Mouse (Mus musculus) ovary, postnatal 10 days (tissue): ENCODE results near the gene Nr5a2.

Experiments
- DNase-seq: peaks from one replicate; pipeline ENCODE4 v3.0.0; 2022; ENCODE audit warnings: low spot score

The Nr5a2 gene

GRCm38 (mm10) chr1:136910144-136910543 lies 50.1 kb downstream of the Nr5a2 start:
- DNase-seq = no peak

GRCm38 (mm10) chr1:136909494-136910037 lies 50.7 kb downstream of the Nr5a2 start:
- DNase-seq = no peak

- no peak for DNase-seq
These were observed 62.1 kb downstream of the Nr5a2 start for GRCm38 (mm10) chr1:136898130-136898529.

- no peak for DNase-seq
These were observed 63.9 kb downstream of the Nr5a2 start for GRCm38 (mm10) chr1:136896351-136896750.

GRCm38 (mm10) chr1:136895877-136896276 lies 64.4 kb downstream of the Nr5a2 start:
- no peak for DNase-seq

- DNase-seq = no peak
These were observed 65.5 kb downstream of the Nr5a2 start for GRCm38 (mm10) chr1:136894753-136895152.

- no peak for DNase-seq
These were observed 67.1 kb downstream of the Nr5a2 start for GRCm38 (mm10) chr1:136893162-136893561.

GRCm38 (mm10) chr1:136890439-136890838 lies 69.8 kb downstream of the Nr5a2 start:
- no peak for DNase-seq

GRCm38 (mm10) chr1:136888704-136889103 lies 71.5 kb downstream of the Nr5a2 start:
- DNase-seq = no peak

- DNase-seq = no peak
These were observed 73.6 kb downstream of the Nr5a2 start for GRCm38 (mm10) chr1:136886678-136887077.

GRCm38 (mm10) chr1:136883458-136884174 lies 76.6 kb downstream of the Nr5a2 start:
- no peak for DNase-seq

GRCm38 (mm10) chr1:136880260-136880659 lies 80.0 kb downstream of the Nr5a2 start:
- no peak for DNase-seq

GRCm38 (mm10) chr1:136875006-136875405 lies 85.2 kb downstream of the Nr5a2 start:
- no peak for DNase-seq

GRCm38 (mm10) chr1:136868955-136869354 lies 91.3 kb downstream of the Nr5a2 start:
- no peak for DNase-seq

- DNase-seq = no peak
These were observed 92.0 kb downstream of the Nr5a2 start for GRCm38 (mm10) chr1:136868285-136868684.

- no peak for DNase-seq
These were observed 93.7 kb downstream of the Nr5a2 start for GRCm38 (mm10) chr1:136866481-136867092.

- no peak for DNase-seq
These were observed 97.0 kb downstream of the Nr5a2 start for GRCm38 (mm10) chr1:136863209-136863608.

GRCm38 (mm10) chr1:136859454-136859853 lies 100.8 kb downstream of the Nr5a2 start:
- no peak for DNase-seq

GRCm38 (mm10) chr1:136858724-136859123 lies 101.5 kb downstream of the Nr5a2 start:
- no peak for DNase-seq

- no peak for DNase-seq
These were observed 104.1 kb downstream of the Nr5a2 start for GRCm38 (mm10) chr1:136856104-136856503.

- DNase-seq = no peak
These were observed 111.5 kb downstream of the Nr5a2 start for GRCm38 (mm10) chr1:136848791-136849190.

GRCm38 (mm10) chr1:136846081-136846480 lies 114.2 kb downstream of the Nr5a2 start:
- no peak for DNase-seq

GRCm38 (mm10) chr1:136845341-136845740 lies 114.9 kb downstream of the Nr5a2 start:
- no peak for DNase-seq
